Mouse (Mus musculus) midbrain, embryonic 14.5 days (tissue): Measurements from ENCODE around the gene Vps53. TPM values are rescaled to one million over a fixed set of nuclear protein-coding genes. Genes with fewer than 3 reads are reported as not detected.

ENCODE experiments used
- ATAC-seq: fragments of 200-750 bp; cut with Nextera tagmentation; 2 replicates; pipeline ENCODE4 v1.8.0; 2017; ENCODE audit warnings: moderate number of reproducible peaks, moderate library complexity; ENCODE audit not compliant: low FRiP score, low TSS enrichment
- DNase-seq: peaks from one replicate; pipeline ENCODE4 v3.0.0-alpha.2; 2015
- H3K27ac ChIP-seq: fragments of 300-500 bp; sonication (generic); replicated peaks from 2 replicates; pipeline ENCODE4 v1.5.1; 2014; ENCODE audit warnings: mild to moderate bottlenecking, low read depth, low read length, moderate library complexity
- H3K27me3 ChIP-seq: fragments of 300-500 bp; sonication (generic); 2 replicates; pipeline ENCODE4 v1.6.1; 2014; ENCODE audit warnings: low read length, control low read depth, mixed read lengths; ENCODE audit not compliant: control insufficient read depth, insufficient read depth
- H3K36me3 ChIP-seq: fragments of 300-500 bp; sonication (generic); 2 replicates; pipeline ENCODE4 v1.6.1; 2014; ENCODE audit warnings: low read length, control low read depth; ENCODE audit not compliant: control insufficient read depth, insufficient read depth
- H3K4me1 ChIP-seq: fragments of 300-500 bp; sonication (generic); 2 replicates; pipeline ENCODE4 v1.6.1; 2014; ENCODE audit warnings: mild to moderate bottlenecking, antibody characterized with exemption, low read length, control low read depth; ENCODE audit not compliant: control insufficient read depth, insufficient read depth
- H3K4me2 ChIP-seq: fragments of 300-500 bp; sonication (generic); 2 replicates; pipeline ENCODE4 v1.6.1; 2014; ENCODE audit warnings: mild to moderate bottlenecking, low read length, moderate library complexity
- H3K4me3 ChIP-seq: fragments of 300-500 bp; sonication (generic); replicated peaks from 2 replicates; pipeline ENCODE4 v1.5.1; 2014; ENCODE audit warnings: low read depth, low read length
- H3K9ac ChIP-seq: fragments of 300-500 bp; sonication (generic); replicated peaks from 2 replicates; pipeline ENCODE4 v1.6.1; 2014; ENCODE audit warnings: mild to moderate bottlenecking, low read length, moderate library complexity
- H3K9me3 ChIP-seq: fragments of 300-500 bp; sonication (generic); 2 replicates; pipeline ENCODE4 v1.6.1; 2016; ENCODE audit warnings: low read length, control low read depth, mixed read lengths; ENCODE audit not compliant: control insufficient read depth
- WGBS: fragments of 180-500 bp; shearing (Covaris S2); extraction: QIAGEN DNeasy Blood & Tissue Kit; methylation state at CpG from one replicate; pipeline ENCODE4 v1.1.7; 2014; 5-methylcytosine and 5-hydroxymethylcytosine counted together
- polyA plus RNA-seq: library from polyadenylated mRNA; unstranded; fragments of >200 nt; fragmentation: Nextera tagmentation; extraction: Ambion mirVana; gene quantifications from 2 replicates; pipeline ENCODE4 v1.2.1, GENCODE M21; 2014

Vps53 gene
- polyA plus RNA-seq, 1 experiment from 2014 or later: 66.8 TPM

DNA sequence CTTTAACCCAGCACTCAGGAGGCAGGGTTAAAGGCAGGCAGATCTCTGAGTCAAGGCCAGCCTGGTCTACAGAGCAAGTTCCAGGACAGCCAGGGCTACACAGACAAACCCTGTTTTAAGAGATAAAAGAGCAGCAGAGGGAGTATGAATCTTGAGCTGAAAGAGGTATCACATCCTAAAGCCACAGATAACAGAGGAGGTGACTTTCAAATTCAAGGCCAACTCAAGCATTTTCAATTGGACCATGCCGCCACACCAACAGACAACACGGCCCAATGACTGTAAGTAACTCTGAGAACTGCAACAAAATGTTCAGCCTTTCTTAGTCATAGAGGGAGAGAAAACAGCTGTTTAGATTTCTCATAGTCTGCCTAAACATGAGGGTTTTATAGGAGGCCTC lies 25.2 kb downstream of the Vps53 start:
- no peaks in the 10 kb centered on the region for H3K9me3 ChIP-seq
- no peak for DNase-seq
- no peak for ATAC-seq
- no peaks in the 10 kb centered on the region for H3K27me3 ChIP-seq
- no peak overlapping the region for H3K4me2 ChIP-seq
- H3K9ac ChIP-seq: no peak overlapping the region
- H3K27ac ChIP-seq: no peak overlapping the region
- 97% methylated on average over 2 of the region's 2 CpGs for whole genome bisulfite sequencing
- H3K4me3 ChIP-seq: no peak overlapping the region
- no peaks in the 10 kb centered on the region for H3K4me1 ChIP-seq
- H3K36me3 ChIP-seq: peaks cover 50% of the 10 kb centered on the region

- Histone ChIP-seq H3K4me1 (0 out of 2 replicates have a peak, but pooled peaks cover 3% of the 10 kb centered on the region), H3K9ac (no peak overlapping the region), H3K36me3 (peaks cover 43% of the 10 kb centered on the region), H3K4me3 (no peak overlapping the region), H3K9me3 (no peaks in the 10 kb centered on the region), H3K27ac (no peak overlapping the region), H3K27me3 (no peaks in the 10 kb centered on the region), H3K4me2 (no peak overlapping the region)
- no peak for ATAC-seq
- 94% methylated on average over 5 of the region's 5 CpGs for WGBS
- DNase-seq: no peak
These were observed 26.1 kb downstream of the Vps53 start for GRCm38 (mm10) chr11:76153236-76153951.

GRCm38 (mm10) chr11:76150980-76151379 lies 28.5 kb downstream of the Vps53 start:
- no peak overlapping the region for H3K4me2 ChIP-seq
- ATAC-seq (no peak), DNase-seq (no peak)
- H3K36me3 ChIP-seq: peaks cover 39% of the 10 kb centered on the region
- H3K4me3 ChIP-seq: no peak overlapping the region
- H3K27me3 ChIP-seq: no peaks in the 10 kb centered on the region
- no peaks in the 10 kb centered on the region for H3K9me3 ChIP-seq
- H3K27ac ChIP-seq: no peak overlapping the region
- H3K4me1 ChIP-seq: 0 out of 2 replicates have a peak, but pooled peaks cover 3% of the 10 kb centered on the region
- H3K9ac ChIP-seq: no peak overlapping the region
- WGBS: 82% methylated on average over 4 of the region's 4 CpGs

DNA sequence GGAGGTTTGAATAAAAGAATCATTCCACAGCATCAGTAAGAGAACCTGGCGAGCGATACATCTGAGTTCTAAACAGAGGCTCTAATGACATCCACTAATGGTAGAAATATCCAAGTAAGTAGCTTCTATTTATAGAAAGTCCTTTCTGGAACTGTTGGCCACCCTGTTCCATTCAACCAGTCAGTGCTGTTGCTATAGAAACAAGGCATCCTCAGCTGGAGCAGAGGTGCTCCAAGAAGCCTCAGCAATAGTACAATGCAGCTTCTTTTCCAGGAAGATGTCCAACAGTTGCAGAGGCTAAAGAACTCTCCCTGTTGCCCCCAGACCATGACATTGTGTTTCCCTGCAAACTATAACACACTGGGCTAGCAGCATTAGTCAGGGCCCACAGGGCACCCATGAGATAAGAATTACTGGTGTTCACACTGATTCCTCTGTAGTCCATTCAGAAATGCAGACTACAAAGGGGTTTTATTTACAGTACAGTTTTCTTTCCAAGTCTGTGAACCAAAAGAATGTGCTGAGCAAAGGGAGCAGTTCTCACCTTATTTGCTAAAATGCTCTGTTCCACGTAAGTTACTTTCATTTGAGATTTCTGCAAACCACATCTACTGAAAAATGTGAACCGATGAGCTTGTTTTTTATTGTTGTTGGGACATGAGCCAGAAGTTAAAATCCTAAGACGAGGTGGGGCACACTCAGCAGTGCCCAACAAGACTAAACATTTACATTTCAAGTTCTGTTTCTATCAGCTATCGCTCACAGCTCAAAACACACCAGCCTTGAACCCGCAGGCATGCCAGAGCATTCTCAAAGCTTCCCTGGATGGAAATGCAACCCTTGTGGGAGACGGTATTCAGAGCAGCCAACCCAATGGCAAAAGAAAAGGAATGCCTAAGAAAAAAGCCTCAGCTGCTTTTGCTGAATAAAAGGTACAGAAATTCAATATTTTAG lies 31.1 kb downstream of the Vps53 start:
- H3K4me1 ChIP-seq: 0 out of 2 replicates have a peak, but pooled peaks cover 3% of the 10 kb centered on the region
- ATAC-seq (no peak), DNase-seq (peak; percentile 53)
- H3K9ac ChIP-seq: no peak overlapping the region
- no peaks in the 10 kb centered on the region for H3K27me3 ChIP-seq
- peaks cover 14% of the 10 kb centered on the region; the same call in 1 of the 2 replicates for H3K36me3 ChIP-seq
- 78% methylated on average over 8 of the region's 8 CpGs for WGBS
- no peak overlapping the region for H3K4me3 ChIP-seq
- peak overlapping the region; percentile 49; the same call in 1 of the 2 replicates for H3K27ac ChIP-seq
- no peak overlapping the region for H3K4me2 ChIP-seq
- no peaks in the 10 kb centered on the region for H3K9me3 ChIP-seq

DNA sequence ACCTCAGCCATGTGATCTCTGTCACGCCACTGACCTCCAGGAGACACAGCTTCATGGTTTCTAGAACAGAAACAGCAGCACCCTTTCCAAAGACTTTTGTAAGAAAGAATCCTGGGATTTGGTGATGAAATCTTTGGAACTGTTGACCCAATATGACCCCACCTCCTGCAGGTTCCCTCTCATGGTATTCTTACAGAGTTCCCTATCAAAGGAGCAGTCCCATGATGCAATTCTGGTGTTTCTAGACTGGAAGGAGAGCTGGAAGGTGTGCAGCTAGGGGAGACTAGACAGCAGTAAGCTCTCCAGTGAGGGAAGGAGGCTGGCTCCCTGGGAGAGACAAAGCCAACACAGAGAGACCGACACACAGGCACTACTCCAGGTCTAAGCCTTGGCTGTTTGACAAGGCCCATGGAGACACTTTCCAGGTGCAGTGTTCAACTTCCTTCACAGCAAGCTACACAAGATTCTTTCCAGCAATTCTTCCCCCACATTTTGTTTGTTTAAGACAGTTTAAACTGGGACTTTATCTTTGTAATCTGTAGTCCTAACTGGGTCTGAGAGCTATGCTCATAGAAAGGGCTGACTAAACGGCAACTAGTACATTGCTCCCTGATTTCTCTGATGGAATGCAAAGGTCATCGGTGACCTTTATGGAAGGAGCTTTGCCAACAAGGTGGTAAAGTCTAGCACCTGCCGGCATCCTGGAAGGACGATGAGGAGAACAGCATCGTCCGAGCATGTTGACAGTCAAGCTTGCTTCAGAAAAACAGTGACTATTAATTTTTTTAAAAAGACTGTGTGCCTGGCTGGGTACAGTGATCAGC lies 33.0 kb downstream of the Vps53 start:
- 91% methylated on average over 8 of the region's 8 CpGs for WGBS
- Histone ChIP-seq H3K9ac (no peak overlapping the region), H3K27ac (no peak overlapping the region), H3K9me3 (no peaks in the 10 kb centered on the region), H3K4me2 (no peak overlapping the region), H3K4me1 (0 out of 2 replicates have a peak, but pooled peaks cover 3% of the 10 kb centered on the region), H3K4me3 (no peak overlapping the region), H3K27me3 (no peaks in the 10 kb centered on the region), H3K36me3 (peaks cover 9% of the 10 kb centered on the region; the same call in 1 of the 2 replicates)
- DNase-seq (no peak), ATAC-seq (no peak)

DNA sequence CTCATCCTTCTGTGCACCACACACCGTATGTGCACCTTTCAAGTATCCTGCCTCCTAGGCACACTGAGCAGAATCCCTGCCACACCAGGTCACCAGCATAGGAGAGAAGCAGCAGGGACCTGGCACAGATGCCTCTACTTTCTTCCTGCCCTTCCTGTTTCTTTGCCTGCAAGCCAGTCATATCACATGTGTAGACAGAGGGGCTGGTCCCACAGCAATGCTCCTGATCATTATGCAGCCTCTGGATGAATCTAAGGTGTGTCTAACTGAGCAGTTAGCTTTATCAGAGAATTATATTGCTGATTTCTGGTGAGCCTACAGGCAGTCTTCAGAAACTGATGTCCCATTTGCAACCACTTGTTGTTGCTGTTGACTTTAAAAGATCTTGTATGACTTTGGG lies 34.3 kb downstream of the Vps53 start:
- DNase-seq (no peak), ATAC-seq (no peak)
- Histone ChIP-seq H3K4me2 (no peak overlapping the region), H3K36me3 (peaks cover 9% of the 10 kb centered on the region; the same call in 1 of the 2 replicates), H3K4me1 (0 out of 2 replicates have a peak, but pooled peaks cover 3% of the 10 kb centered on the region), H3K9me3 (no peaks in the 10 kb centered on the region), H3K9ac (no peak overlapping the region), H3K27me3 (no peaks in the 10 kb centered on the region), H3K27ac (no peak overlapping the region), H3K4me3 (no peak overlapping the region)
- 86% methylated on average over 1 of the region's 1 CpGs for WGBS

- H3K4me3 ChIP-seq: no peak overlapping the region
- H3K9me3 ChIP-seq: no peaks in the 10 kb centered on the region
- DNase-seq (no peak), ATAC-seq (no peak)
- no peaks in the 10 kb centered on the region for H3K27me3 ChIP-seq
- no peak overlapping the region for H3K4me2 ChIP-seq
- WGBS: 97% methylated on average over 8 of the region's 8 CpGs
- no peak overlapping the region for H3K27ac ChIP-seq
- H3K36me3 ChIP-seq: peaks cover 9% of the 10 kb centered on the region; the same call in 1 of the 2 replicates
- 0 out of 2 replicates have a peak, but pooled peaks cover 3% of the 10 kb centered on the region for H3K4me1 ChIP-seq
- no peak overlapping the region for H3K9ac ChIP-seq
These were observed 35.1 kb downstream of the Vps53 start for GRCm38 (mm10) chr11:76144386-76144785.

GRCm38 (mm10) chr11:76137996-76138395 lies 41.5 kb downstream of the Vps53 start:
- H3K9ac ChIP-seq: no peak overlapping the region
- 94% methylated on average over 3 of the region's 3 CpGs for WGBS
- H3K27ac ChIP-seq: no peak overlapping the region
- H3K4me2 ChIP-seq: no peak overlapping the region
- no peaks in the 10 kb centered on the region for H3K4me1 ChIP-seq
- H3K4me3 ChIP-seq: no peak overlapping the region
- no peak for ATAC-seq
- H3K9me3 ChIP-seq: no peaks in the 10 kb centered on the region
- no peak for DNase-seq
- peaks cover 49% of the 10 kb centered on the region for H3K36me3 ChIP-seq
- no peaks in the 10 kb centered on the region for H3K27me3 ChIP-seq
